Mouse (Mus musculus) limb, embryonic 13.5 days (tissue): ENCODE measurements around the gene Ap1g1. TPM values are rescaled to one million over a fixed set of nuclear protein-coding genes. Genes with fewer than 3 reads are reported as not detected.

ENCODE experiments used
- ATAC-seq: fragments of 200-750 bp; cut with Nextera tagmentation; 2 replicates; pipeline ENCODE4 v1.8.0; 2017; ENCODE audit warnings: low read depth, moderate number of reproducible peaks, moderate TSS enrichment; ENCODE audit not compliant: low FRiP score
- H3K27ac ChIP-seq: fragments of 300-500 bp; sonication (generic); 2 replicates; pipeline ENCODE4 v1.5.1; 2015; ENCODE audit warnings: inconsistent platforms, mild to moderate bottlenecking, moderate library complexity
- H3K27me3 ChIP-seq: fragments of 300-500 bp; sonication (generic); 2 replicates; pipeline ENCODE4 v1.6.1; 2015; ENCODE audit warnings: mild to moderate bottlenecking, inconsistent platforms
- H3K36me3 ChIP-seq: fragments of 300-500 bp; sonication (generic); 2 replicates; pipeline ENCODE4 v1.6.1; 2015; ENCODE audit warnings: inconsistent platforms, mild to moderate bottlenecking, moderate library complexity
- H3K4me1 ChIP-seq: fragments of 300-500 bp; sonication (generic); 2 replicates; pipeline ENCODE4 v1.6.1; 2015; ENCODE audit warnings: inconsistent platforms
- H3K4me2 ChIP-seq: fragments of 300-500 bp; sonication (generic); replicated peaks from 2 replicates; pipeline ENCODE4 v1.6.1; 2015; ENCODE audit warnings: inconsistent platforms, mild to moderate bottlenecking, moderate library complexity
- H3K4me3 ChIP-seq: fragments of 300-500 bp; sonication (generic); 2 replicates; pipeline ENCODE4 v1.5.1; 2015; ENCODE audit warnings: moderate library complexity, mild to moderate bottlenecking, inconsistent platforms
- H3K9ac ChIP-seq: fragments of 300-500 bp; sonication (generic); 2 replicates; pipeline ENCODE4 v1.6.1; 2015; ENCODE audit warnings: mild to moderate bottlenecking, inconsistent platforms
- H3K9me3 ChIP-seq: fragments of 300-500 bp; sonication (generic); 2 replicates; pipeline ENCODE4 v1.6.1; 2016; ENCODE audit warnings: inconsistent platforms
- WGBS: fragments of 180-500 bp; shearing (Covaris S2); methylation state at CpG from one replicate; pipeline ENCODE4 v1.1.7; 2015; 5-methylcytosine and 5-hydroxymethylcytosine counted together
- polyA plus RNA-seq: library from polyadenylated mRNA; unstranded; fragments of >200 nt; fragmentation: Nextera tagmentation; extraction: Ambion mirVana; gene quantifications from 2 replicates; pipeline ENCODE4 v1.2.1, GENCODE M21; 2015

The Ap1g1 gene
- polyA plus RNA-seq, 1 experiment from 2014 or later: 43.0 TPM

GRCm38 (mm10) chr8:109798721-109799120 is 20.4 kb downstream of the Ap1g1 start:
- Histone ChIP-seq H3K4me3 (no peak overlapping the region), H3K4me2 (no peak overlapping the region), H3K36me3 (peaks cover 5% of the 10 kb centered on the region), H3K9me3 (no peaks in the 10 kb centered on the region), H3K27me3 (no peaks in the 10 kb centered on the region), H3K4me1 (peaks cover 13% of the 10 kb centered on the region), H3K27ac (no peak overlapping the region), H3K9ac (no peak overlapping the region)
- ATAC-seq: no peak

DNA sequence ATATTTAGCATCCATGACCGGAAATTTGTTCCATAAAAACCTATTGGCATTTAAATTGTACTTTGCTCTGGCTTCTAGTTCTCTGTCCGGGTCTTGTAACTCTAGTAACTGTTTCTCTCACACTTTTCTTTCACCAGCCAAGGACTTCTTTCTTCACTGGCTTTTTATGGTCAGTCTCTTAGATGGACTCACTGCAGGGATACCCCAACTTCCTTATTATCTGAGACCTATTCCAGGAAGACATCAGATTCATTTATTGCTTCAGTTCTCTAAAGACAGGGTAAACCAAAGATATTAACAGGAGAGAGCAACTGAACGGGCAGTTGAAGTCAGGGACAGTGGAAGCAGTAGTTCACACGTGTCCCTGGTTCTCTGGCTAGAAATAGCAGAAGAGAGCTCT is 20.9 kb downstream of the Ap1g1 start:
- H3K36me3 ChIP-seq: peaks cover 9% of the 10 kb centered on the region
- H3K9ac ChIP-seq: no peak overlapping the region
- 45% methylated on average over 4 of the region's 4 CpGs for WGBS
- H3K27me3 ChIP-seq: no peaks in the 10 kb centered on the region
- no peaks in the 10 kb centered on the region for H3K9me3 ChIP-seq
- ATAC-seq: no peak
- H3K4me1 ChIP-seq: peaks cover 13% of the 10 kb centered on the region
- H3K27ac ChIP-seq: no peak overlapping the region
- H3K4me3 ChIP-seq: no peak overlapping the region
- no peak overlapping the region for H3K4me2 ChIP-seq

DNA sequence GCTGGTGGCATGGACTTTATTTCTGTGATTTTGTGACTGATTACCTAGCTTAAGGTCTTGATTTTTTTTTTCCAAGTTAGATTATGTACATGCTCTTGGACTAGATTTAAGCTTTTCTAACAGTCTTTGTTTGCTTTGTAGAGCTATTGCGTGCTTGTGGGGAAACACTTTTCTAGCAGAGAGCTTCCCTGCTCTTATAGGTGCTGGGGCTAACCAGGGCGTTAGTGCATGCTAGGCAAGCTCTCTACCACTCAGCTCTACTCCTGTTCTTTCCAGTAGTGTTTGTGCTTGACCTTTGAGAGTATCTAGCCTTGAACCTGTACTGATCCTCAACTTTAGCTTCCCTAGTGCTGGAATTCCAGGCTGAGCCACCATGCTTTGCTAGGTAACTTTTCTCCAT is 22.0 kb downstream of the Ap1g1 start:
- ATAC-seq: no peak
- no peak overlapping the region for H3K9ac ChIP-seq

GRCm38 (mm10) chr8:109803211-109803610 is 24.9 kb downstream of the Ap1g1 start:
- WGBS: 93% methylated on average over 3 of the region's 3 CpGs
- Histone ChIP-seq H3K36me3 (peaks cover 19% of the 10 kb centered on the region), H3K9ac (no peak overlapping the region), H3K4me1 (peaks cover 13% of the 10 kb centered on the region), H3K27me3 (no peaks in the 10 kb centered on the region), H3K27ac (no peak overlapping the region), H3K4me2 (no peak overlapping the region), H3K4me3 (no peak overlapping the region), H3K9me3 (no peaks in the 10 kb centered on the region)
- ATAC-seq: no peak

More for the DNA sequence above, 22.0 kb downstream of the Ap1g1 start:
- Histone ChIP-seq H3K4me1 (peaks cover 13% of the 10 kb centered on the region), H3K27me3 (no peaks in the 10 kb centered on the region), H3K27ac (no peak overlapping the region), H3K4me3 (no peak overlapping the region), H3K36me3 (peaks cover 16% of the 10 kb centered on the region), H3K4me2 (no peak overlapping the region), H3K9me3 (no peaks in the 10 kb centered on the region)
- WGBS: 84% methylated on average over 2 of the region's 2 CpGs

- no peak overlapping the region for H3K9ac ChIP-seq
- H3K27me3 ChIP-seq: no peaks in the 10 kb centered on the region
- no peak for ATAC-seq
- no peak overlapping the region for H3K4me3 ChIP-seq
- H3K9me3 ChIP-seq: no peaks in the 10 kb centered on the region
- H3K4me1 ChIP-seq: peaks cover 10% of the 10 kb centered on the region
- WGBS: 95% methylated on average over 3 of the region's 3 CpGs
- H3K27ac ChIP-seq: no peak overlapping the region
- H3K36me3 ChIP-seq: peaks cover 19% of the 10 kb centered on the region
- no peak overlapping the region for H3K4me2 ChIP-seq
These were observed 25.4 kb downstream of the Ap1g1 start for GRCm38 (mm10) chr8:109803801-109804200.

GRCm38 (mm10) chr8:109806522-109806921 is 28.2 kb downstream of the Ap1g1 start:
- H3K27ac ChIP-seq: no peak overlapping the region; the same call in 1 of the 2 replicates
- ATAC-seq: no peak

DNA sequence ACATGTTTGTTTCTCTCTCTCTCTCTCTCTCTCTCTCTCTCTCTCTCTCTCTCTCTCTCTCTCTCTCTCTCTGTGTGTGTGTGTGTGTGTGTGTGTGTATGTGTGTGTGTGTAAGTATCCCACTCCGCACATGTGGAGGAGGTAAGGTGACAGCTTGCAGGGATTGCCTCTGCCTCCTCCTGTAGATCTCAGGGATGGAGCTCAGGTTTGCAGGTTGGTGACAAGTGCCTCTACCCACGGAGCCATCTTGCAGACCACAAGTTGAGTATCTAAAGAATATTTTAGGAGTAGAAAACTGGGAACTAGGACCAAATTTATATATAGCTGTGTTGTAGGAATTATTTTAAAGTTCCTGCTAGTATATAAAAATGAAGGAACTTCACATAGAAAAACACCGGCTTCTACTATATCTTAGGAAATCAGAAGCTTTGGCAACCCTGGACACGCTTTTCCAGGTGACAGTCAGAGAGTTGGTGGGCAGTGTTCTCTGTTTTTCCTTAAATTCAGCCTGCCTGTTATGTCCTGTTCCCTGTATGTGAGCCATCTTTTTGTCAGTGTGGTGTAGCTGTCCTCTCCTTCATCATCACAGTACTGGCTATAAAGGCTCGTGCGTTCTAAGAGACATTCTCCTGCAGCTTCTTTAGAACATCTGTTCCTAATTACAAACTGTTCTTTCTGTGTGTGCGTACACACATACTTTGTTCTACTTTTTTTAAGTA is 29.2 kb downstream of the Ap1g1 start:
- no peak for ATAC-seq

More at GRCm38 (mm10) chr8:109806522-109806921, 28.2 kb downstream of the Ap1g1 start:
- Histone ChIP-seq H3K36me3 (peaks cover 19% of the 10 kb centered on the region), H3K9me3 (no peaks in the 10 kb centered on the region), H3K4me1 (no peaks in the 10 kb centered on the region), H3K27me3 (no peaks in the 10 kb centered on the region), H3K4me2 (no peak overlapping the region), H3K9ac (no peak overlapping the region), H3K4me3 (no peak overlapping the region)
- WGBS: 47% methylated on average over 3 of the region's 3 CpGs

GRCm38 (mm10) chr8:109808120-109808447 is 29.7 kb downstream of the Ap1g1 start:
- Histone ChIP-seq H3K4me2 (no peak overlapping the region), H3K4me3 (no peak overlapping the region), H3K27ac (no peak overlapping the region), H3K4me1 (no peaks in the 10 kb centered on the region), H3K27me3 (no peaks in the 10 kb centered on the region), H3K9ac (no peak overlapping the region), H3K36me3 (peaks cover 15% of the 10 kb centered on the region), H3K9me3 (no peaks in the 10 kb centered on the region)
- no peak; the same call in 1 of the 2 replicates for ATAC-seq

More for the DNA sequence above, 29.2 kb downstream of the Ap1g1 start:
- no peaks in the 10 kb centered on the region for H3K27me3 ChIP-seq
- H3K4me2 ChIP-seq: no peak overlapping the region
- H3K27ac ChIP-seq: no peak overlapping the region; the same call in 1 of the 2 replicates
- H3K36me3 ChIP-seq: peaks cover 19% of the 10 kb centered on the region
- H3K9ac ChIP-seq: no peak overlapping the region
- 55% methylated on average over 7 of the region's 7 CpGs for WGBS
- no peaks in the 10 kb centered on the region for H3K4me1 ChIP-seq
- no peaks in the 10 kb centered on the region for H3K9me3 ChIP-seq
- H3K4me3 ChIP-seq: no peak overlapping the region

DNA sequence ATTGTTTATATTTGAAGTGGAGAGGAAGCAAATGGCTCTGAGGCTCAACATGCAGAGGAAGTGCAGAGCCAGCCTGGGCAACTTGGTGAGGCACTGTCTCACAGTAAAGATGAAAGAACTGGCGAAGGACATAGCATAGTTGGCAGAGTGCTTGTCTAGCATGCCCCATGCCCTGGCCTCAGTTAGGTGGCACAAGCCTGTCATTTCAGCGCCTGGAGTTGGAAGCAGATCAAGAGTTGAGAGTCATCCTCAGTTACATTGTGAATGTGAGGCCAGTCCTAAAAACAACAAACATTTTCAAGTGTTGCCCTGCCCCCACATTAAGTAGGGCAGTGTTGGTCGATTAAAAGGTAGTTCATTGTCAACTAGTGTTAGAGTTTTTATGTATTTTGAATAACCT is 32.1 kb downstream of the Ap1g1 start:
- Histone ChIP-seq H3K27ac (no peak overlapping the region), H3K4me1 (no peaks in the 10 kb centered on the region), H3K27me3 (no peaks in the 10 kb centered on the region), H3K9ac (no peak overlapping the region), H3K4me3 (no peak overlapping the region), H3K4me2 (no peak overlapping the region), H3K36me3 (peaks cover 11% of the 10 kb centered on the region), H3K9me3 (no peaks in the 10 kb centered on the region)
- no peak for ATAC-seq
- WGBS: 87% methylated on average over 3 of the region's 3 CpGs

GRCm38 (mm10) chr8:109815268-109815667 is 36.9 kb downstream of the Ap1g1 start:
- WGBS: 97% methylated on average over 2 of the region's 2 CpGs
- H3K4me2 ChIP-seq: no peak overlapping the region
- no peak for ATAC-seq
- no peaks in the 10 kb centered on the region for H3K9me3 ChIP-seq
- no peak overlapping the region for H3K4me3 ChIP-seq
- H3K27me3 ChIP-seq: no peaks in the 10 kb centered on the region
- no peak overlapping the region for H3K27ac ChIP-seq
- H3K9ac ChIP-seq: no peak overlapping the region
- H3K4me1 ChIP-seq: peaks cover 12% of the 10 kb centered on the region
- H3K36me3 ChIP-seq: peaks cover 13% of the 10 kb centered on the region

DNA sequence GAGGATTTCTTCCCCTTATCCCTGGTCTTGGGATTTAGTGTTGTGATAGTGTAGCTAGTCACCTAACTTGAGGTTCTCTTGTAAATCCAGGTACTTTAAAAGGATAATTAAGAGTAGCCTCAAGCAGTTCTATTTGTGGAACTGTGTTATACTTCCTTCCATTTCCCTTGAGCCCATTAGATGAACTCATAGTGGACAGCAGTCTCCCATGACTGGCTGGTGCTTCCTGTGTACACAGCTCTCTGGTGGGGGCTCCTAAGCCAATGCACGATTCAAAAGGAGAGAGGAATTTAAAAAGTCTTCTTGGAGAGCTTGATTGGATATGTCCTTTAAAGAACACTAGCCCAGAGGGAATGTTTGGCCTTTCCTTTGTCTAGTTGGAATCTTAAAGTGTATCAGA is 39.6 kb downstream of the Ap1g1 start:
- Histone ChIP-seq H3K27ac (0 out of 2 replicates have a peak overlapping the region, but pooled peaks have one; percentile 44), H3K9me3 (no peaks in the 10 kb centered on the region), H3K9ac (no peak overlapping the region), H3K36me3 (peaks cover 15% of the 10 kb centered on the region), H3K4me1 (peaks cover 12% of the 10 kb centered on the region), H3K4me2 (no peak overlapping the region), H3K4me3 (no peak overlapping the region), H3K27me3 (no peaks in the 10 kb centered on the region)
- ATAC-seq: no peak
- WGBS: 56% methylated on average over 1 of the region's 1 CpGs

- Histone ChIP-seq H3K27ac (no peak overlapping the region), H3K36me3 (peaks cover 22% of the 10 kb centered on the region; the same call in 1 of the 2 replicates), H3K4me3 (no peak overlapping the region), H3K4me1 (no peaks in the 10 kb centered on the region), H3K4me2 (no peak overlapping the region), H3K9me3 (no peaks in the 10 kb centered on the region), H3K27me3 (no peaks in the 10 kb centered on the region), H3K9ac (no peak overlapping the region)
- WGBS: 97% methylated on average over 2 of the region's 2 CpGs
- no peak for ATAC-seq
These were observed 45.2 kb downstream of the Ap1g1 start for GRCm38 (mm10) chr8:109823561-109823960.

GRCm38 (mm10) chr8:109839822-109840221 is 61.5 kb downstream of the Ap1g1 start:
- 98% methylated on average over 2 of the region's 2 CpGs for WGBS
- ATAC-seq: no peak

More at GRCm38 (mm10) chr8:109839822-109840221, 61.5 kb downstream of the Ap1g1 start:
- no peaks in the 10 kb centered on the region for H3K9me3 ChIP-seq
- no peak overlapping the region for H3K27ac ChIP-seq
- H3K9ac ChIP-seq: no peak overlapping the region
- H3K4me1 ChIP-seq: no peaks in the 10 kb centered on the region
- H3K4me3 ChIP-seq: no peak overlapping the region
- peaks cover 62% of the 10 kb centered on the region for H3K36me3 ChIP-seq
- H3K27me3 ChIP-seq: no peaks in the 10 kb centered on the region
- H3K4me2 ChIP-seq: no peak overlapping the region
